Mouse (Mus musculus) neural tube, embryonic 14.5 days (tissue): ENCODE data around the gene Ydjc. TPM values are rescaled to one million over a fixed set of nuclear protein-coding genes. Genes with fewer than 3 reads are reported as not detected.

ENCODE experiments used
- ATAC-seq: fragments of 200-750 bp; cut with Nextera tagmentation; 2 replicates; pipeline ENCODE4 v1.8.0; 2017; ENCODE audit warnings: low read depth, mild to moderate bottlenecking, moderate TSS enrichment, moderate library complexity
- H3K27ac ChIP-seq: fragments of 300-500 bp; sonication (generic); 2 replicates; pipeline ENCODE4 v1.5.1; 2014; ENCODE audit warnings: low read depth, mild to moderate bottlenecking, control low read depth, low read length, moderate library complexity, mixed read lengths
- H3K27me3 ChIP-seq: fragments of 300-500 bp; sonication (generic); 2 replicates; pipeline ENCODE4 v1.6.1; 2014; ENCODE audit warnings: low read length; ENCODE audit not compliant: control insufficient read depth, insufficient read depth
- H3K36me3 ChIP-seq: fragments of 300-500 bp; sonication (generic); 2 replicates; pipeline ENCODE4 v1.6.1; 2014; ENCODE audit warnings: low read length, mixed read lengths; ENCODE audit not compliant: control insufficient read depth, insufficient read depth
- H3K4me1 ChIP-seq: fragments of 300-500 bp; sonication (generic); 2 replicates; pipeline ENCODE4 v1.6.1; 2014; ENCODE audit warnings: low read length; ENCODE audit not compliant: control insufficient read depth, insufficient read depth
- H3K4me2 ChIP-seq: fragments of 300-500 bp; sonication (generic); 2 replicates; pipeline ENCODE4 v1.6.1; 2014; ENCODE audit warnings: mild to moderate bottlenecking, low read depth, low read length, control low read depth
- H3K4me3 ChIP-seq: fragments of 300-500 bp; sonication (generic); 2 replicates; pipeline ENCODE4 v1.5.1; 2014; ENCODE audit warnings: low read depth, low read length, control low read depth, mixed read lengths
- H3K9ac ChIP-seq: fragments of 300-500 bp; sonication (generic); replicated peaks from 2 replicates; pipeline ENCODE4 v1.6.1; 2014; ENCODE audit warnings: low read depth, mild to moderate bottlenecking, control low read depth, low read length, mixed read lengths
- H3K9me3 ChIP-seq: fragments of 300-500 bp; sonication (generic); 2 replicates; pipeline ENCODE4 v1.6.1; 2016; ENCODE audit warnings: low read length; ENCODE audit not compliant: control insufficient read depth
- WGBS: fragments of 180-500 bp; shearing (Covaris S2); extraction: QIAGEN DNeasy Blood & Tissue Kit; methylation state at CpG from one replicate; pipeline ENCODE4 v1.1.7; 2014; 5-methylcytosine and 5-hydroxymethylcytosine counted together
- polyA plus RNA-seq: library from polyadenylated mRNA; unstranded; fragments of >200 nt; fragmentation: Nextera tagmentation; extraction: Ambion mirVana; gene quantifications from 2 replicates; pipeline ENCODE4 v1.2.1, GENCODE M21; 2014

Gene Ydjc
- polyA plus RNA-seq, result 44.1 and 51.3 TPM in 2 replicates

- no peak within 1 kb of the TSS for H3K27ac ChIP-seq
- no peak within 1 kb of the TSS for H3K9ac ChIP-seq
- WGBS, result 16% methylated on average over 7 of the region's 7 CpGs
- ATAC-seq, result no peak
- peaks cover 6% of the 10 kb centered on the region; the same call in 1 of the 2 replicates for H3K4me1 ChIP-seq
- H3K9me3 ChIP-seq, result no peaks in the 10 kb centered on the region
- no peaks in the 10 kb centered on the region for H3K27me3 ChIP-seq
- no peak within 1 kb of the TSS for H3K4me3 ChIP-seq
- H3K4me2 ChIP-seq, result no peak within 1 kb of the TSS
- H3K36me3 ChIP-seq, result no peaks in the 10 kb centered on the region
These were observed at the start of gene Ydjc for GRCm38 (mm10) chr16:17144339-17144738. Gene Ydjc, plus strand, starts transcription at chr16:17144621.

GRCm38 (mm10) chr16:17096938-17097337, 47.5 kb upstream of the Ydjc start:
- Histone ChIP-seq H3K9ac (no peak overlapping the region), H3K27me3 (no peaks in the 10 kb centered on the region), H3K36me3 (peaks cover 41% of the 10 kb centered on the region), H3K4me1 (no peaks in the 10 kb centered on the region), H3K4me2 (no peak overlapping the region), H3K4me3 (no peak overlapping the region), H3K27ac (no peak overlapping the region), H3K9me3 (no peaks in the 10 kb centered on the region)
- WGBS, result 94% methylated on average over 3 of the region's 3 CpGs
- ATAC-seq, result no peak

GRCm38 (mm10) chr16:17102630-17103220, 41.7 kb upstream of the Ydjc start:
- Histone ChIP-seq H3K36me3 (peaks cover 40% of the 10 kb centered on the region), H3K4me1 (no peaks in the 10 kb centered on the region), H3K4me2 (no peak overlapping the region), H3K9me3 (no peaks in the 10 kb centered on the region), H3K4me3 (no peak overlapping the region), H3K9ac (no peak overlapping the region), H3K27me3 (no peaks in the 10 kb centered on the region), H3K27ac (no peak overlapping the region)
- 70% methylated on average over 7 of the region's 7 CpGs for WGBS
- no peak; the same call in 1 of the 2 replicates for ATAC-seq

GRCm38 (mm10) chr16:17104600-17104999, 39.8 kb upstream of the Ydjc start:
- H3K36me3 ChIP-seq, result peaks cover 32% of the 10 kb centered on the region
- H3K27ac ChIP-seq, result no peak overlapping the region
- H3K9me3 ChIP-seq, result no peaks in the 10 kb centered on the region
- H3K9ac ChIP-seq, result no peak overlapping the region
- no peak for ATAC-seq
- H3K4me3 ChIP-seq, result no peak overlapping the region
- WGBS, result 91% methylated on average over 4 of the region's 4 CpGs
- H3K27me3 ChIP-seq, result no peaks in the 10 kb centered on the region
- H3K4me2 ChIP-seq, result no peak overlapping the region
- H3K4me1 ChIP-seq, result 0 out of 2 replicates have a peak, but pooled peaks cover 2% of the 10 kb centered on the region

- peaks cover 4% of the 10 kb centered on the region; the same call in 1 of the 2 replicates for H3K36me3 ChIP-seq
- peak within 1 kb of the TSS; percentile 77 for H3K4me3 ChIP-seq
- no peaks in the 10 kb centered on the region for H3K9me3 ChIP-seq
- 10% methylated on average over 38 of the region's 38 CpGs for WGBS
- H3K9ac ChIP-seq, result peak within 1 kb of the TSS; percentile 61
- no peak within 1 kb of the TSS for H3K27ac ChIP-seq
- peak; percentile 85 for ATAC-seq
- peaks cover 10% of the 10 kb centered on the region for H3K4me1 ChIP-seq
- peak within 1 kb of the TSS; percentile 60 for H3K4me2 ChIP-seq
- no peaks in the 10 kb centered on the region for H3K27me3 ChIP-seq
These were observed 33.4 kb upstream of the Ydjc start, which contains the start of gene Ppil2 for GRCm38 (mm10) chr16:17110771-17111743. Gene Ppil2, minus strand, starts transcription at chr16:17111257.

- no peaks in the 10 kb centered on the region for H3K9me3 ChIP-seq
- no peak overlapping the region for H3K9ac ChIP-seq
- no peak overlapping the region for H3K4me2 ChIP-seq
- H3K4me1 ChIP-seq, result no peaks in the 10 kb centered on the region
- H3K27ac ChIP-seq, result no peak overlapping the region
- H3K36me3 ChIP-seq, result no peaks in the 10 kb centered on the region; the same call in 1 of the 2 replicates
- no peak overlapping the region for H3K4me3 ChIP-seq
- no peak for ATAC-seq
- no peaks in the 10 kb centered on the region for H3K27me3 ChIP-seq
- WGBS, result 88% methylated on average over 5 of the region's 5 CpGs
These were observed 27.1 kb upstream of the Ydjc start for GRCm38 (mm10) chr16:17117309-17117799.

- ATAC-seq, result no peak
- no peaks in the 10 kb centered on the region for H3K36me3 ChIP-seq
- H3K9ac ChIP-seq, result no peak overlapping the region
- peaks cover 13% of the 10 kb centered on the region for H3K4me1 ChIP-seq
- H3K27me3 ChIP-seq, result no peaks in the 10 kb centered on the region
- H3K4me3 ChIP-seq, result no peak overlapping the region
- H3K9me3 ChIP-seq, result no peaks in the 10 kb centered on the region
- WGBS, result 49% methylated on average over 14 of the region's 14 CpGs
- no peak overlapping the region for H3K4me2 ChIP-seq
- no peak overlapping the region for H3K27ac ChIP-seq
These were observed 22.9 kb upstream of the Ydjc start for GRCm38 (mm10) chr16:17121569-17121968.

- no peak overlapping the region for H3K27ac ChIP-seq
- peak overlapping the region; percentile 37 for H3K4me3 ChIP-seq
- H3K4me1 ChIP-seq, result peaks cover 13% of the 10 kb centered on the region
- 2% methylated on average over 22 of the region's 22 CpGs for WGBS
- no peaks in the 10 kb centered on the region for H3K9me3 ChIP-seq
- ATAC-seq, result peak; percentile 32; the same call in 1 of the 2 replicates
- H3K4me2 ChIP-seq, result peak overlapping the region; percentile 83
- H3K9ac ChIP-seq, result peak overlapping the region; percentile 47
- no peaks in the 10 kb centered on the region for H3K36me3 ChIP-seq
- no peaks in the 10 kb centered on the region for H3K27me3 ChIP-seq
These were observed 20.1 kb upstream of the Ydjc start for GRCm38 (mm10) chr16:17124119-17124870.
